Mouse (Mus musculus): ENCODE results near the gene Gm37240.
A peak's percentile ranks its signal among the peaks of the same experiment; 100 is the strongest.
"Not testable (repeated sequence)": the region's sequence is repeated elsewhere in the genome, so short reads cannot be mapped to it uniquely, and the experiment has no call there.

Gm37240 gene

DNA sequence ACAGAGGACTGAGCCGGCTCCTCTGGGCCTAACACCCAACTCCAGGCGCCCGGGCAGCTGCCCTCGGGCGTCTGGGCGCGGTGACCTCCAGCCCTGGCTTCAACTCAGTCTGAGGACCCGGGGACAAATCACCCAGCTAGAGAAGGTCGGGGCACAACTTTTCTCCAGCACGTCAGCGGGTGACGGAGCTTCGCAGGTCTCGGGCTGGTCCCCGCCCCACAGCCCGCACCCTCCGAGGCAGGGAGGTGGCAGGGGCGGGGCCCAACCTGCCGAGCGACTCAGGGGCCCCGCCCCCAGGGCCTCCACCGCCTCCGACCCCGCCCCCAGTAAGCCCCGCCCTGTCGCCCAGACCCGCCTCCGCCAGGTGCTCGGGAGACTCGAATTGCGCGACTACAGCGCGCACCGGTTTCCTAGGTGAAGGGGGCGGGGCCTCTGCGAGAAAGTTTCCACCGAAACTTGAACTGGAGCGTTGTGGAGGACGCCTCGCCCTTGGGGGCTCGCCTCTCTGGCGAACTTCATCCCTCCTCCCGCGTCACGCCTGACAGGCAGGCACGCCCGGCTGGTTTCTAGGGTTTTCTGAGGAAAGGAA is at the start of gene Gm37240, which contains the start of gene Glt28d2:
Gene Gm37240 (minus strand): TSS at position 280 of the 589 bp plus-strand sequence.
Gene Glt28d2 (minus strand): TSS at position 278 of the 589 bp plus-strand sequence.
- peak; percentile 60 for DNase-seq

DNA sequence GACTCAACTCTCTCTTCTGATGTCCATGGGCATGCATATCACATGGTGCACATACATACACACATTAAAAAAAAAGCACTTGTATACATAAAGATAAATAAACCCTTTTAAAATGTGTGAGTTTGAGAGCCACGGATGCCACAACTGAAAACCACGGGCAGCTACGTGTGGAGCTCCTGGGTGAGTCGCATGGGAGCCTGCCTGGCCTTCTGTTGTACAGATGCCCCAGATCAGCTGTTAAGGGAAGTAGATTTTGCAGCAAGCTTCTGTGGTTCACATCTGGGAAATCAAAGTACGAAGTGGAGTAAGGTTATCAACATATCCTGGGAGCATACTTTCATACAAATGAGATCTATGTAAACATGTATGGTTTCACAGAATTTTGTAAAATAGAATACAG is 46.3 kb upstream of the Gm37240 start:
- DNase-seq, result no peak

DNA sequence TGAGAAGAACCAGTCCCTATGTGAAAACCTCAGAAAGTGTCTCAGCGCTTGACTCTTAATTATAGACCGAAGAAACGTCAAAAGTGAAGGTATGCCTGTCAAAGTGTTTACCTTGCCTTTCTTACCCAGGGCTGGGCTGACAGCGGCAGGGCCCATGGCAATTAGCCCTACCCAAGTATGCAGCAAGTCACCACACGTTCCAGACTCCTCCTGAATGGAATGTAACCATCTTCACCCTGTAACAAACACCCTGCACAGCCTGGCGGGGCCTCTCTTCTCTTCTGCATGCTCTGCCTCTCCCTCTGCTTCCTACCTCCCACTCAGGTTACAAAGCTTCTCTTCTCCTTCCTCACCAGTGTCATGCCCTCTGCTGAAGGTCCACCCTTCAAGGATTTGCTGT is 44.5 kb upstream of the Gm37240 start:
- DNase-seq, result no peak

GRCm38 (mm10) chr3:85930671-85931255 is 43.4 kb upstream of the Gm37240 start:
- DNase-seq, result no peak

DNA sequence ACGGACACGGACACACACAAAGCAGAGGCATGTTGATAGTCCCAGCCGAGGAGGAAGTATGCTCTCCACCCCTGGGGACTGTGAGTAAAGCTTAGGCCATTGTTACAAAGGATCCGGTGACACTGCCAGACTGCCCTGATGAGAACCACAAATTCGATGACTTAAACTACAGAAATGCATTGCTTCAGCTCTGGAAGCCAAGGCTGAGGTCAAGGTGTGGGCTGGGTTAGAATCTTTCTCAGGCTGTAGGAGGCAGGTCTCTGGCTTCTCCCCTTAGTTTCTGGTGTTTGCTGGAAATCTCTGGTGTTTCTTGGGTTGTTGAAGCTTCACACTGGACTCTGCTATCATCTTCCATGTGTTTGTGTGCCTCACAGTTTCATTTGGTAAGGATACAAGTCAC is 42.4 kb upstream of the Gm37240 start:
- DNase-seq, result no peak

DNA sequence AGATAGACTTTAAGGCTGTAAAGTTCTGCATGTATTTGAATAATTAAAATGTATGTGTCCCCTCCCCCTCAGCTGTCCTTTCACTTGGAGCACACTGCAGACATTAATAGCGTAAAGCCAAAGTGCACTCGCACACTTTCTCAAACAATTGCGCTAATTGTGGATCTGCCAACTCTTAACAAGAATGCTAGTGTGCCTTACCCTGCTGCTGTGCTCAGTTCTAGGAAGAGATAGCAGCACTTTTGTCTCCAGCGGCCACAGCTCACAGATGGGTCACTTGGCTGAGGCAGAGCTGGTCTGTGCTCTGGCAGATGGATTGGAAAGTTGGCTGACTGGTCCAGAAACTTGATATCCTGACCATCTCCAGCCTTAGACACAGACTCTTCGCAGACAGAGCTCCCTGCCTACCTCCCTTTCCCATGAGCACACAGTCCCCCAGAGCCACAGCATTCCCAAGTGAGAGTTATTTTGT is 40.9 kb upstream of the Gm37240 start:
- no peak for DNase-seq

DNA sequence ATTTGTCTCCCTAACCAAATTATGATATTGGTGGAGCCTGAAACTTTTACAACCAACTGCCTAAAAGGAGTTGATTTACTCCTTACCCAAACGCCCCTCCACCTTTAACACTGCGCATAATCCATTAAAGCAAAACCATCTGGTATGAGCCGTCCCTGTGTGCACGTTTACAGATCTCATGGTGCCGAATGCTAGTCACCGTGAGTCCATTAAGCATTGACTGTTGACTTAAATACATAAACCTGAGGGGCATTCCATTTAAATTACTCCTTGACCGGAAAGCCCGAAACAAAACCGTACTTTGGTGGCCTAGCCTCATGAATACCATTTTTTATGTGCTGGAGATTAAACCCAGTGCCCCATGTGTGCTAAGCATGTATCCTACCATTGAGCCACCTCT is 40.0 kb upstream of the Gm37240 start:
- no peak for DNase-seq

DNA sequence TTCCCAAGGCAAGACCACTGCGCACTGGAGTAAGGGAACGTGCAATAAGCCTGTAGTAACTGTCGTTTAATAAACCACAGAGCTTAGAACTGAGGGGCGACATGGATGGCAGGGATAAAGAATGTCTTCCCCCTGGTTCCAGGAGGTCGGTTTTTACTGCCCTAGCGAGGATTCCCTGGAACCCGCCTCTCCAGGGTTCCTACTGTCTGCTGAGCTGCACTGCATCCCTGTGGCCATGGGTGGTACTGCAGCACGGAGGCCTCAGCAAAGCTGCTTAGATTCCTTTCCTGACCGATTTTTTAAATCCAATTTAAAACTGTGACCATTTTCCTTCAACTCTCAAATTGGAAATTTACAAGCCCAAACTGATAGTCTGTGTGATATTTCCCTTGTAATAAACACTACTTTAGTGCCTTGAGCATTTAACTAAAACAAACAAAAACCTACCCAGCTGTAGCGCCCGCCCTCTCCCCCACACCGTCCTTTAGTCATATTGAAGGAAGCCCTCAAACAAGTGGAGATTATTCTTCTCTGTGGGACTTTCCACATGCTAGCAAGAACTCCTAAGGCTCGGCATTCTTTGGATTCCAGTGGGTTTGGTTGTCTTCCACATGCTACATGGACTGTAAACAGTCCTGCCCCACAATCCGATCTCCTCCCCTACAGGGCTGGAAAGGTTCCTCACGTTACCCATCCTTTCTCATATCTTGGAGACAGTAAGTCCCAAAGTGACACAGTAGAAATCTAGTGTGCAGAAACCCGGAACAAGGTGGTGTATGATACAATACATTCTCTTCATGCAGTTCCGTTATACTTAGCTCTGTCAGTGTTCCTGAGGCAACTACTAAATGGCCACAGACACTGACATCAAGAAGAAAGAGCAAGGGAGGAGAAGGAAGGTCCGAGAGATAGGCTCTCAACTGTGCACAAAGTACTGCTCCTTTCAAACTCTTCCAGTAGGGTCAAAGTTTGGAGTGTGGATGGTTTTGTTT is 36.9 kb upstream of the Gm37240 start:
- peak; percentile 95 for DNase-seq

DNA sequence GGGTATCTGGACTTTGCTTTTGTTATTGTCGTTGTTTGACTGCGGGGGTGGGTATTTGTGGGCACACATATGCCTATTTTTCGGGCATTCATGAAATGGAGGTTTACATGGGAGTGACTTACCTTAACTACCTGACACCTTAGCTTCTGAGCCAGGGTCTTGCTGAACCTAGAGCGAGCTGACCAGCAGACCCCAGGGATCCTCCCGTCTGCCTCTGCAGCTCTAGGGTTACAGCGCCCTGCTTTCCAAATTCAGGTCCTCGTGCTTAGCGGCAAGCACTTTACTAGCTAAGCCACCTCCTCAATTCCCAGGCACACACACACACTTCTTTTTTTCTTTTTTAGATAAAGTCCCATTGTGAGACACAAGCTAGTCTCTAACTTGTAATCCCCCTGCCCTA is 36.0 kb upstream of the Gm37240 start:
- DNase-seq, result no peak

DNA sequence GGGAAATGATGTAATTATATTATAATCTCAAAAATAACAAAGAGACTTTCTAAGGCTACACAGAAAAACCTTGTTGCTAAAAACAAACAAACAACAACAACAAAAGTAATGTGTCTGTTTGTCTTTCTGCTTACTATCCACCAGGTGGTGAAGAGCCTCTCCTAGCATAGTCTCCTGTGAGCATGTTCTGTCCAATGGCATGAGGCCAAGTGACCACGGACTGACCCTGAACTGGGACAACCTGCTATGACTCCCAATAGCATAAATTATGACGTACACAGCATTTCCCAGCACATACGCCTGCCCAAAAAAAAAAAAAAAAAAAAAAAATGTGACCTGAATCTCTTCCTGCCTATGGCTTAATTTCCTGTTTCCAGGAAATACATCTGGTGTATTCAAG is 35.0 kb upstream of the Gm37240 start:
- no peak for DNase-seq

- not testable (repeated sequence) for DNase-seq
These were observed 33.4 kb upstream of the Gm37240 start for GRCm38 (mm10) chr3:85920671-85921070.

DNA sequence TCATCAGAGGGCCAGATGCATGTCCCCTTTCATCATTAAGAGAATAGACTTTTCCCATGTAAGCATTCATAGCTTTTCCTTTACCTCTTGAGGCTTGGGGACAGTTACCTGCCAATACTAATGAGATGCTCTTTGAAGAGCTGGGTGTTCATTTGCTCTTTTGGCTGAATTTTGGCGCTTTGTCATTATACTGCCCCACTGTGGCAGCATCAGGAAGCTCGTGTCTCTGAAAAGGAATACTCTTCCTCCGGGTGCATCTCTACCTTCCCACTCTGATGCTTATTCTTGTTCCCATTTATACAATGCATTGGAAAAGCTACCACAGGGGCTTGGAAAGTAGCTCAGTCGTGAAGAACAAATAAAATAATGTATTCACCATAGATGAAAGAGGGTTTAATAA is 30.3 kb upstream of the Gm37240 start:
- DNase-seq, result peak; percentile 25

DNA sequence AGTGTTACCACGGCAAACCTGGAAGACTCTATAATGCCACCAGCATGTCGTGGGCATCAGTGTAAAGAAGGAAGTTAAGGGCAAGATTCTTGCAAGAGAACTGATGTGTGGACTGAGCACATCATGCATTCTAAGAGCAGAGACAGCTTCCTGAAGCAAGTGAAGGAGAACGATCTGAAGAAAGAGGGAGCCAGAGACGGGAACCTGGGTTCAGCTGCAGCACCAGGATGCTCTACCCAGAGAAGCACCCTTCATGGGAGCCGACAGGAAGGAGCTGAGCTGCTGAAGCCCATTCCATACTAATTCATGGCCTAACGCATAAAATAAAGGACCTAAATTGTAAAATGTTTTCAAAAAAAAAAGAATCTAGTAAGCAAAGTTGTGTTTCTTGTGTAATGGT is 27.5 kb upstream of the Gm37240 start:
- DNase-seq, result no peak

- DNase-seq, result no peak
These were observed 19.8 kb upstream of the Gm37240 start for GRCm38 (mm10) chr3:85907136-85907535.

GRCm38 (mm10) chr3:85904371-85904770 is 17.1 kb upstream of the Gm37240 start:
- DNase-seq, result no peak

DNA sequence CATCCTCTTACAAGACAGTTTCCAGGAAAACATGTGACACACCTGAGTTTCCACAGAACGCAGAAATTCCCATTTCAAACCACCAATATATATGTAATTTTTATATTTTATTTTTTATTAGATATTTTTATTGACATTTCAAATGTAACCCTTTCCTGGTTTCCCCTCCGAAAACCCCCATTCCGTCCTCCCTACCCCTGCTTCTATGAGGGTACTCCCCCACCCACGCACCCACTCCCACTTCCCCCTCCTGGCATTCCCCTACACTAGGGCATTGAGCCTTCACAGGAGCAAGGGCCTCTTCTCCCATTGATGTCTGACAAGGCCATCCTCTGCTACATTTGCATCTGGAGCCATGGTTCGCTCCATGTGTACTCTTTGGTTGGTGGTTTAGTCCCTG is 7.7 kb upstream of the Gm37240 start:
- no peak for DNase-seq

DNA sequence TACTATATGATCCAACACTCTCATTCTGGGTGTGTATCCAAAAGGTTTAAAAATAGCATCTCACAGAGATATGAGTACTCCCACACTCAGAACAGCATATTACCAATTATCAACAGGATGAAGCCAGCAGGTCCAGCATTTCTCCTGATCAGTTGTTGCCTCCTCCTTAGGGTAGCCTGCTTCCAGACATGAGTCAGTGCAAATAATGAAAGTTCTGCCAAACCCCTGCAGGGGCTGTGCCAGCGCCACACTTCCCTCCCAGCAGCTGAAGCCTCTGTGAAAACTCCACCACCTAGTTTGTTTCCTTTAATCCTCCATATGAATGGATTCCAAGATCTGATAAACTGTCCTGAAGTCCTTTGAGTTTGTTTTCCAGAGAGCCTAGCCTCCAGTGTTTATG is 4.3 kb upstream of the Gm37240 start:
- DNase-seq, result no peak

DNA sequence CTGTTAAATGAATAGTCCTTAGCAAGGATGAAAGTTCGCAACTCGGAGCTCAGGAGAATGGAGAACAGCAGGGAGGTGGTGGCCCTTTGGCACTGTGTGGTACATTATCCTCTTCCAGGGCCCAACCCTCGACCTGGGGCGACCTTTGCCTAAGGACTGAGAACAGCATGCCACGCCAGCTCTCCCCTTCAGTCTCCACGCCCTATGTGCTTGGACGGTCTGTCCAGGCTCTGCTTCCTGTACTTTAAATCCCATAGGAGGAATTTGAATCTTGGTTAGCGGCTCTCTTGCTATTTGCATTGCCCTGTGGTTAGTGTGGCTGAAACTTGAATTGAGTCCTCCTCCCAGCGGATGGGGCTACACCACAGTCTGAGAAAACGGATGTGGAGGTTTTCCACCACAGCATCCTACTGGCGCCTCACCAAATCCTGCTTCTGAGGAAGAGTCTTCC is 928 bp upstream of the Gm37240 start:
- DNase-seq, result peak; percentile 23

GRCm38 (mm10) chr3:85886636-85887238 is 581 bp downstream of the Gm37240 start:
- DNase-seq, result peak; percentile 12

DNA sequence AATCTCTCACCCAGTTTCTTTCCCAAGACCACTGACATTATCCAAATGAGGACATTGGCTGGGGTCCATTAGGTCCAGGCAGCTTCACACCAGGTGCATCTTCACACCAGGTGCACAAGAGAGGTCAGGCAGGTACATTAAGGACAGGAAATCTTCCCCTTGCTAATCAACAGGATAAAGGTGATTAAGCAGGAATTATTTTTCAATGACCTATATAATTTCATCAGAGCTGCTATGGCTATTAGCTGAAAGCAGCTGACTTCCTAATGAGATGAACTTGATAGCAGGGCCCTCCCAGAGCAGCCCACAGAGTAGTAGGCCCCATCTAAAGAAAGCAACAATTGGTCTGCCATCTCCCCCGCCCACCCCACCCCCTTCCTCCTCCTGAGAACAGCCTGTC is 1.4 kb downstream of the Gm37240 start:
- no peak for DNase-seq

DNA sequence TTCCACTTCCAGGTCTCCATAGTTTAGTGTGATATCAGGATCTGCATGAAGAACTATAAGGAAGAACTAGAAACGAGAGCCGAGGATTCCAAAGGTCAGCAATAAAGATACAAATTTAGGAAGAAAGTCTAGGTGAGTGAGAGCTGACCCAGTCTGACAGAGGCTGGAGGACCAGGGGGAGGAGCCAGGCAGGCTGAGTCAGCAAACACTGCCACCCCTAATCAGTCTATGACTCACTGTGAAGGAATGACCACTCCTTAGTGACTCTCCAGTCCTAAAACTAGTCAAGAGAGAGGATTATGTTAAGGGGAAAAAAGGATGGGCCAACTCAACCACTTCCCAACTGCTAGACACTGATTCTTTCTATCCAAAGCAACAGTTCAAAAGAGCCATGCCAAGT is 6.6 kb downstream of the Gm37240 start:
- DNase-seq, result no peak

DNA sequence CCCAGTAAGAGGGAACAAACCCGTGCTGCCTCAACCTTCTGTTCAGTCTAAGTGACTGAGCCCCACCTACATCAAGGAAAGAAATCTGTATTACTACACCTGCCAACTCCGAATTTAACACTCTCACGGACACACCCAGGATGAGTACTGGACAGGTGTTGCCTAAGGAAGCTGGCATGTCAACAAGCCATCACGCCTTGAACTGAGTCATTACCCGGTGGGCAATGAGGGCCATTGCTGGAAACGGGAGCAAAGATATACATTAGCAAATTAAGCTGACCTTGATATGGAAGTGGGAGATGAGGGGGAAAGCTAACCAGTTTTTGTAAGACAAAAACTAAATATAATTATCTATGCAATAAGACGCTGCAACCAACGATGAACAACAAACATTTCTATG is 7.2 kb downstream of the Gm37240 start:
- DNase-seq, result no peak

DNA sequence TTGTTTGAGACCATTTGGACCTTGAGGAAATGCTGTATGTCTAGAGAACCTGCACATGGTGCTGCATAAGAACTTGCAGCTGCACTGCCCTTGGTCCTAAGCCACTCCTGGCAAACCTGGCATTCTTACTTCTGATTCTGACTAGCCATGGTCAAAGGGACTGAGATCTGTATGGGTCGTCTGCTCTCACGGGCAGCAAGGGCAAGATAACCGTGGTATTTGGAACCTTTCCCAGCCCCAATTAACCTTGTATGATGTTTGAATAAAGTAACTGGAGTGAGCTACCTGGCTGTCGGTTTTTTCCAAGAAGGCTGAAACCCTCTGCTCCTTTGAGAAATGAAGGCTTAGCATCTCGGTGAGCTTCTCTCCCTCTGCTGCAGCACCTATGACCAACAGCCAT is 8.4 kb downstream of the Gm37240 start:
- no peak for DNase-seq
